Mouse (Mus musculus) limb, embryonic 15.5 days (tissue): Measurements from ENCODE around the gene Nectin1. TPM values are rescaled to one million over a fixed set of nuclear protein-coding genes. Genes with fewer than 3 reads are reported as not detected.

ENCODE experiments used
- ATAC-seq: fragments of 200-750 bp; cut with Nextera tagmentation; 2 replicates; pipeline ENCODE4 v1.8.0; 2017; ENCODE audit warnings: low read depth, moderate TSS enrichment; ENCODE audit not compliant: insufficient number of reproducible peaks, low FRiP score, low TSS enrichment
- H3K27ac ChIP-seq: fragments of 300-500 bp; sonication (generic); 2 replicates; pipeline ENCODE4 v1.5.1; 2015; ENCODE audit warnings: moderate library complexity, mild to moderate bottlenecking, inconsistent platforms
- H3K27me3 ChIP-seq: fragments of 300-500 bp; sonication (generic); 2 replicates; pipeline ENCODE4 v1.6.1; 2015; ENCODE audit warnings: inconsistent platforms
- H3K36me3 ChIP-seq: fragments of 300-500 bp; sonication (generic); 2 replicates; pipeline ENCODE4 v1.6.1; 2015; ENCODE audit warnings: inconsistent platforms
- H3K4me1 ChIP-seq: fragments of 300-500 bp; sonication (generic); 2 replicates; pipeline ENCODE4 v1.6.1; 2015; ENCODE audit warnings: inconsistent platforms
- H3K4me2 ChIP-seq: fragments of 300-500 bp; sonication (generic); 2 replicates; pipeline ENCODE4 v1.6.1; 2015; ENCODE audit warnings: mild to moderate bottlenecking, inconsistent platforms
- H3K4me3 ChIP-seq: fragments of 300-500 bp; sonication (generic); 2 replicates; pipeline ENCODE4 v1.5.1; 2015; ENCODE audit warnings: mild to moderate bottlenecking, inconsistent platforms
- H3K9ac ChIP-seq: fragments of 300-500 bp; sonication (generic); 2 replicates; pipeline ENCODE4 v1.6.1; 2015; ENCODE audit warnings: inconsistent platforms
- H3K9me3 ChIP-seq: fragments of 300-500 bp; sonication (generic); 2 replicates; pipeline ENCODE4 v1.6.1; 2016; ENCODE audit warnings: inconsistent platforms
- WGBS: fragments of 180-500 bp; shearing (Covaris S2); methylation state at CpG from one replicate; pipeline ENCODE4 v1.1.7; 2015; 5-methylcytosine and 5-hydroxymethylcytosine counted together
- polyA plus RNA-seq: library from polyadenylated mRNA; unstranded; fragments of >200 nt; fragmentation: Nextera tagmentation; extraction: Ambion mirVana; gene quantifications from 2 replicates; pipeline ENCODE4 v1.2.1, GENCODE M21; 2015

The Nectin1 gene
- polyA plus RNA-seq, 1 experiment from 2014 or later = 13.5 TPM

DNA sequence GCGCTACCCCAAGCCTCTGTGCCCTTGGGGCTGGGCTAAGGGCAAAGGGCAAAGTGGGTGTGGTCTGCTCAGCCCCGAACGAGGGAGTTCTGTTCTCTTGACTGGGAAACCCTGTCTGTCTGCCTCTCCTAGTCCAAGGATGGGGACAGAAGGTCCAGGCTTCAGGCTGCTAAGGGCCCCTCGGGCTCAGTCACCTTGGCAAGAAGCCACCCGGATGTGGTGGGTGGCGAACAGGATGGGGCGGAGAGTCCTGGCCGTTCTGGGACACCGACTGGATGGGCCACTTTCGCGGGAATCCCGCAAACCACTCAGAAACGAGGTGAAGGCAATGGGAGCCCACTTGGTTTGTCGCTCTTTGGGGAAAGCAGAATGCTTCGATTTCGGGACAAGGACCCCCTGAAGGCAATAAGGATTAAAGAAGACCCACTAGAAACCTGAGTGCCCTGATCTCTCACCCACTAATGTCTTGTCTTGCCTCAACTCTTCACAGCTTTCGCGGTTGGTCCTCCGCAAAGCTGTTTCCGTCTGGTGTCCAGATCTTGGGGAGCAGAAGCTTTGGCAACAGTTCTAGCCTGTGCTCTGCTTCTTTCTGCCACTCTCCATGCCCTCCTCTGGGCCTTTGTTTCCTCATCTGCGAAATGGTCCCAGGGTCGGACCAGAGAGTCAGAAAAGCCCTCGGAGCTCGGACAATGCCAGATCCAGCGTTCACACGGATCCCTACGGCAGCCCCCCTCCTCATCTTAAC is 710 bp upstream of the Nectin1 start:
- Histone ChIP-seq H3K27ac (peak overlapping the region; percentile 95), H3K4me1 (peaks cover 40% of the 10 kb centered on the region), H3K4me3 (peak overlapping the region; percentile 84), H3K27me3 (peaks cover 12% of the 10 kb centered on the region), H3K9me3 (no peaks in the 10 kb centered on the region), H3K9ac (peak overlapping the region; percentile 85), H3K4me2 (peak overlapping the region; percentile 93), H3K36me3 (no peaks in the 10 kb centered on the region)
- WGBS = 2% methylated on average over 27 of the region's 27 CpGs
- ATAC-seq = no peak

GRCm38 (mm10) chr9:43744138-43744981 is 576 bp downstream of the Nectin1 start:
- Histone ChIP-seq H3K27me3 (peaks cover 12% of the 10 kb centered on the region), H3K9me3 (no peaks in the 10 kb centered on the region), H3K4me1 (peaks cover 39% of the 10 kb centered on the region), H3K27ac (peak overlapping the region; percentile 95), H3K4me3 (peak overlapping the region; percentile 84), H3K4me2 (peak overlapping the region; percentile 93), H3K9ac (peak overlapping the region; percentile 85), H3K36me3 (no peaks in the 10 kb centered on the region)
- peak; percentile 50; the same call in 1 of the 2 replicates for ATAC-seq
- WGBS = under 1% methylated on average over 62 of the region's 77 CpGs

- Histone ChIP-seq H3K27ac (no peak overlapping the region; the same call in 1 of the 2 replicates), H3K27me3 (peaks cover 12% of the 10 kb centered on the region), H3K36me3 (no peaks in the 10 kb centered on the region), H3K4me1 (peaks cover 42% of the 10 kb centered on the region), H3K9ac (peak overlapping the region; percentile 85; the same call in 1 of the 2 replicates), H3K4me3 (peak overlapping the region; percentile 84), H3K4me2 (peak overlapping the region; percentile 93), H3K9me3 (no peaks in the 10 kb centered on the region)
- under 1% methylated on average over 43 of the region's 43 CpGs for WGBS
- no peak for ATAC-seq
Observed at GRCm38 (mm10) chr9:43745051-43745792, 1.4 kb downstream of the Nectin1 start.

- Histone ChIP-seq H3K4me1 (peaks cover 46% of the 10 kb centered on the region), H3K36me3 (no peaks in the 10 kb centered on the region), H3K27me3 (peaks cover 12% of the 10 kb centered on the region), H3K9me3 (no peaks in the 10 kb centered on the region), H3K4me2 (peak overlapping the region; percentile 93), H3K27ac (no peak overlapping the region; the same call in 1 of the 2 replicates), H3K4me3 (peak overlapping the region; percentile 84), H3K9ac (0 out of 2 replicates have a peak overlapping the region, but pooled peaks have one; percentile 8)
- whole genome bisulfite sequencing = 8% methylated on average over 13 of the region's 13 CpGs
- ATAC-seq = no peak
Observed at GRCm38 (mm10) chr9:43745951-43746703, 2.3 kb downstream of the Nectin1 start.

DNA sequence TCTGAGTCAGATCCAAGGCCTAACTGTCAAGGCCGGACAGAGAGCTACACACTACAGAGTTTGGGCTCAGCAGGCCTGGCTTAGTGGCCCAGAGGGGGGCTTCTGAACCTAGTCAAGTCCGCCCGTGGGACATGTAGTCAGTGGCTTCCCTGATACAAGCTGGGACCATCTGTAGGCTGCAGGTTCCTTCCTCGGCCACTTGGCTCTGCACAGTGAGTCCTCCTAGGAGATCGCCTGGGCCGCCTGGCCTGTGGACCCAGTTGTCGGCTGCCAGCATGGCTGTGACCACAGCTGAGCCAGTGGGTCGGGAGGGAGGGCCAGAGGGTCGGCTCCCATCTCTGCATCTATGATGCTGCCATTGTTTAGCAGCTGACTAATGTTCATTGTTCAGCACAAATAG is 3.9 kb downstream of the Nectin1 start:
- WGBS = 66% methylated on average over 9 of the region's 9 CpGs
- Histone ChIP-seq H3K4me2 (0 out of 2 replicates have a peak overlapping the region, but pooled peaks have one; percentile 93), H3K27ac (no peak overlapping the region), H3K9ac (no peak overlapping the region), H3K4me3 (no peak overlapping the region), H3K9me3 (no peaks in the 10 kb centered on the region), H3K27me3 (peaks cover 9% of the 10 kb centered on the region), H3K36me3 (no peaks in the 10 kb centered on the region), H3K4me1 (peaks cover 45% of the 10 kb centered on the region)
- no peak for ATAC-seq

GRCm38 (mm10) chr9:43748519-43748918 is 4.7 kb downstream of the Nectin1 start:
- ATAC-seq = no peak

GRCm38 (mm10) chr9:43750053-43750452 is 6.3 kb downstream of the Nectin1 start:
- Histone ChIP-seq H3K27me3 (peaks cover 9% of the 10 kb centered on the region), H3K4me2 (no peak overlapping the region), H3K27ac (no peak overlapping the region), H3K4me1 (peaks cover 37% of the 10 kb centered on the region), H3K36me3 (no peaks in the 10 kb centered on the region), H3K4me3 (no peak overlapping the region), H3K9ac (no peak overlapping the region), H3K9me3 (no peaks in the 10 kb centered on the region)
- WGBS = 68% methylated on average over 9 of the region's 9 CpGs
- no peak for ATAC-seq

More at GRCm38 (mm10) chr9:43748519-43748918, 4.7 kb downstream of the Nectin1 start:
- 69% methylated on average over 5 of the region's 5 CpGs for WGBS
- Histone ChIP-seq H3K27ac (no peak overlapping the region), H3K9me3 (no peaks in the 10 kb centered on the region), H3K27me3 (peaks cover 9% of the 10 kb centered on the region), H3K9ac (no peak overlapping the region), H3K36me3 (no peaks in the 10 kb centered on the region), H3K4me3 (no peak overlapping the region), H3K4me2 (no peak overlapping the region), H3K4me1 (peaks cover 38% of the 10 kb centered on the region)

DNA sequence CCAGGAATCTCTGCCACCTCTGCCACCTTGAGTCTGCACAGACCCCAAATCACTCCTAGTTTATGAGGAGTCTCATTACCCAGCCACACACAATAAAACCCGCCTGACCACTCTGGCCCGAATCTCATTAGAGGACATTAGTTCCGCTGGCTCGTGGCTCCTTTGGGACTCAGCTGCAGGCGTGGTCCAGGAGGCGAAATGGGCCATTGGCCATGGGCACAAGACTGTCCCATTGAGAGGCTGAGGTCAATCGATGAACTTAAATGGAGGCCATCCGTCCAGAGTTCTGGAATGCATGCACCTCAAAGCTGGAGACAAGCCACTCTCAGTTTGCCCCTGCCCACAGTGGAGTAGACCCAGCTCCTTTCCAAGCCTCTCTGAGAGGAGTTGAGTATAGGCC is 7.3 kb downstream of the Nectin1 start:
- Histone ChIP-seq H3K36me3 (no peaks in the 10 kb centered on the region), H3K9ac (no peak overlapping the region), H3K27ac (no peak overlapping the region), H3K4me3 (no peak overlapping the region), H3K4me1 (peaks cover 28% of the 10 kb centered on the region), H3K27me3 (peaks cover 9% of the 10 kb centered on the region), H3K9me3 (no peaks in the 10 kb centered on the region), H3K4me2 (no peak overlapping the region)
- no peak for ATAC-seq
- WGBS = 50% methylated on average over 8 of the region's 8 CpGs

GRCm38 (mm10) chr9:43753481-43753880 is 9.7 kb downstream of the Nectin1 start:
- Histone ChIP-seq H3K36me3 (no peaks in the 10 kb centered on the region), H3K4me1 (peaks cover 38% of the 10 kb centered on the region), H3K27ac (no peak overlapping the region), H3K4me3 (no peak overlapping the region), H3K4me2 (no peak overlapping the region), H3K9me3 (no peaks in the 10 kb centered on the region), H3K9ac (no peak overlapping the region), H3K27me3 (no peaks in the 10 kb centered on the region)
- no peak for ATAC-seq
- 61% methylated on average over 6 of the region's 6 CpGs for WGBS

- Histone ChIP-seq H3K27ac (no peak overlapping the region), H3K4me3 (no peak overlapping the region), H3K9ac (no peak overlapping the region), H3K4me1 (peaks cover 43% of the 10 kb centered on the region), H3K4me2 (no peak overlapping the region), H3K9me3 (no peaks in the 10 kb centered on the region), H3K36me3 (no peaks in the 10 kb centered on the region), H3K27me3 (no peaks in the 10 kb centered on the region)
- ATAC-seq = no peak
- WGBS = 65% methylated on average over 5 of the region's 5 CpGs
Observed at GRCm38 (mm10) chr9:43754083-43754482, 10.3 kb downstream of the Nectin1 start.

- no peak for ATAC-seq
- no peak overlapping the region for H3K9ac ChIP-seq
- no peaks in the 10 kb centered on the region for H3K27me3 ChIP-seq
- H3K4me3 ChIP-seq = no peak overlapping the region
- peaks cover 43% of the 10 kb centered on the region for H3K4me1 ChIP-seq
- H3K4me2 ChIP-seq = no peak overlapping the region
- no peak overlapping the region for H3K27ac ChIP-seq
- no peaks in the 10 kb centered on the region for H3K36me3 ChIP-seq
- 50% methylated on average over 9 of the region's 9 CpGs for WGBS
- no peaks in the 10 kb centered on the region for H3K9me3 ChIP-seq
Observed at GRCm38 (mm10) chr9:43754768-43755197, 11.0 kb downstream of the Nectin1 start.
